Mouse (Mus musculus) left cerebral cortex, postnatal 14 days (tissue): ENCODE results near the gene Adgrl3. TPM values are rescaled to one million over a fixed set of nuclear protein-coding genes. Genes with fewer than 3 reads are reported as not detected.

Experiments used
- DNase-seq, 2 experiments: peaks; one replicate each; pipeline ENCODE4 v3.0.0; 2021 to 2022; ENCODE audit warnings: low spot score in 2 of 2, mixed read lengths in 1 of 2
- intact Hi-C: fragments of 180-260 bp; cut with DNase I; formaldehyde crosslinking; loops from one replicate; pipeline ENCODE4 v1.15.1; 2025
- total RNA-seq, 2 experiments: library from RNA; stranded (reverse); gene quantifications; 2 replicates each; pipeline ENCODE4 v1.2.3; 2021

Gene Adgrl3
- total RNA-seq, 2 experiments from 2014 or later: 208 to 211 TPM

GRCm38 (mm10) chr5:81068173-81068572 is 48.2 kb downstream of the Adgrl3 start:
- DNase-seq: no peak

DNA sequence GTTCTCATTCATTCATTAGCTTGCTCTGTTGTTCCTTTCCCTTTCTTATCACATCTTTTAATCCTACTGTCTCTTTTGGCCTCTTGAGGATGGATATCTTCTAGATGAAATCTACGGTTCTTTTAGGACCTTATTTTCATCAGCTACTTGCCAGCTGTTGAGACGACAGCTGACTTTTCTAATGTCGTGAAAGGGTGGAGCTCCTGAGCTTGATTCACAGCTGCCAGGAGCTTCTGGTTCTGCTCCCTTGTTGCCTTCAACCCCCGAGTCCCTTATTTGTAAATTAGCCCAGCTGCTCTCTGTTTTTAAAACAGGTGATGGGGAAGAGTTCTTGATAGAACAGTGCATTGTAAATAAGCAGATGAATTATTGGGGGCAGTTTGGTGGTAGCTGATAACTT is 48.9 kb downstream of the Adgrl3 start:
- DNase-seq: no peak
- intact Hi-C loops: no loop called here

More at GRCm38 (mm10) chr5:81068173-81068572, 48.2 kb downstream of the Adgrl3 start:
- intact Hi-C loops: no loop called here

DNA sequence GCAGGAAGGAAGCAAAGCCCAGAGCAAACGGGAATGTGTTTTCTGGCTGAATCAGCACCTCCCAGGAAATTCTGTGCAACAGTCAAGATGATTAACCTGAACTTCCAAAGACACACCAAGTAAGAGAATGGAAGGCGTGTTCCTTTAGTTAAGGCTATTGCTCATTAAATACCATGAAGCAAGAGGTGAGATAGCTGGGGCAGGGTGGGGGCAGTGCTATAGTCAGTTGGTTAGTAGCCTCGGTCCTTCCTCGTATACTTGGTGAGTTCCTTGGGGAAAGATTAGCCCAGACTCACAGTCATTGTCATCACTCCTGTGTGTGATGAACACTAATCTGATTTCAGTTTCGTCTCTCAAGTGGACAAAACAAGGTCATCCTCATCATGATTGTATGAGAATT is 53.0 kb downstream of the Adgrl3 start:
- no peak for DNase-seq
- intact Hi-C loops: no loop called here

GRCm38 (mm10) chr5:81073875-81074274 is 53.9 kb downstream of the Adgrl3 start:
- intact Hi-C loops: no loop called here
- no peak for DNase-seq

DNA sequence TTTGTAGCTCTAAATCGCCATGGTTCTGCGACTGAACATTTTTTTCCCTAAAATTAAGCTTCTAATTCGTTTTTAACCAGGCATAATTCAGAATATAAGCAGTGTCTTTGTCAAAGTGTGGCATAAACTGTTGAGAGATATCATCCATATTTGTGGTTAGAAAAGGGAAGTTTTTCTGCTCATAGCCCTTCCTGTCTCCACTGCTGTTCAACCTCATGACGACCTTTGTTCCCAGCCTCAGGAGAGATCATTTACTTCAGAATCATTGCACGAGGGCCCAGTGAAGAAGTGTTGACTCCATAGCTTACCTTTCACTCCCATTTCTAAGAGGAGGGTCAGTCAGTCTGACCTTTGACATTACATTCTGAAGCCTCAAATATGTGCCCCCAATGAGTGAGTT is 56.4 kb downstream of the Adgrl3 start:
- intact Hi-C loops: no loop called here
- no peak for DNase-seq

DNA sequence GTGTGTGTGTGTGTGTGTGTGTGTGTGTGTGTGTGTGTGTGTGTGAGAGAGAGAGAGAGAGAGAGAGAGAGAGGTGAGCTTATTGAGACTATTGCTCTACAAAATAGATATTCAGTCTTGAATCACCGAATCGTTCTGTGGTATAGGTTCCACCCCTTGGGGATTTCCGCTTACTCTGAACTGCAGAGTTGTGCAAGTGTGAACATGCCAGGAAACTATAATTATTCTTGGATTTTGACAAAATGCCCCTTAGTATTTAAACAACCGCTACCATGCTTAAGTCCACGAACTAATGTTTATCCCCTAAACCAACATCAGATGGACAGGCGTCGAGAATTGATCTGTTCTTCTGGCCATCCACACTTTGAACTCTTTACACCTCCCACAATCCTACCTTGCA is 57.1 kb downstream of the Adgrl3 start:
- DNase-seq: no peak
- intact Hi-C loops: no loop called here

GRCm38 (mm10) chr5:81077990-81078389 is 58.1 kb downstream of the Adgrl3 start:
- intact Hi-C loops: no loop called here
- no peak for DNase-seq

GRCm38 (mm10) chr5:81083698-81084360 is 63.9 kb downstream of the Adgrl3 start:
- intact Hi-C loops: no loop called here
- peak in 1 of 2 experiments; percentile 4 for DNase-seq

DNA sequence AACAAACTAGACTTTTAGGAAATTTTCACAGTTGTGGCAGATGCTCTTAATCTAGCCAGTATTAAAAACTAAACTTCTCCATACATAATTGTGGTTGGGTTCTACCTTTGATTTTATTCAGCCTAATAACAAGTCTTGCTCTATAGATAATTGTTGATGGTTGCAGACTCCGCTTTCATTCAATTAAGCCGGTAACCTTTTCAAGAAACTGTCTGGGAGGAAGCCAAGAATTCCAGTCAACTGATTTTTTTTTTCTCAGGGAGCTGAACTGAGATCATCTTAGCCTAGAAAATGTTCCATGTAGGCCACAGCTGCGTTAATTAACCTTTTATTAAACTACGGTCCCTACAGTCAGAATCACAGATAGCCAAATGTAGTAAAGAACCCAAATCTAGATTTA is 65.2 kb downstream of the Adgrl3 start:
- intact Hi-C loops: no loop called here
- no peak for DNase-seq

DNA sequence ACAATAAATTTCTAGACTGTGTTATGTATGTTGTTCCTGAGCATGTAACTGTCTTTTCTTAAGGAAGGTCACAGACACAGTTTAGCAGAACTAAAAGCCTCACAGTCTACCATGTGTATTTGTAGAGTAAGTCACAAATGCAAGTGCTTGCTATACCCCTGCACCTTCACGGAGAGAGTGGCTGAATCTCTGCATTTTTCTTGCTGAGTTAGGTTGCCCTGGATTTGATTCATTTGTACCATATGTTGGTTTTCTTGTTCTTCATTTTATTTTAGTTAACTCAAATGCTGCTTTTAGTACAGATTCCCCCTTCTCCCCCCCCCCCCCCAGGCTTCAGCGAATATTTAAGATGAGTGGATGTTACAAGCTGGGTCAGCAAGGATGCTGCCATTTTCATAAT is 68.7 kb downstream of the Adgrl3 start:
- intact Hi-C loops: no loop called here
- DNase-seq: peak in 1 of 2 experiments; percentile 3

GRCm38 (mm10) chr5:81094618-81095017 is 74.7 kb downstream of the Adgrl3 start:
- DNase-seq: no peak
- intact Hi-C loops: no loop called here

DNA sequence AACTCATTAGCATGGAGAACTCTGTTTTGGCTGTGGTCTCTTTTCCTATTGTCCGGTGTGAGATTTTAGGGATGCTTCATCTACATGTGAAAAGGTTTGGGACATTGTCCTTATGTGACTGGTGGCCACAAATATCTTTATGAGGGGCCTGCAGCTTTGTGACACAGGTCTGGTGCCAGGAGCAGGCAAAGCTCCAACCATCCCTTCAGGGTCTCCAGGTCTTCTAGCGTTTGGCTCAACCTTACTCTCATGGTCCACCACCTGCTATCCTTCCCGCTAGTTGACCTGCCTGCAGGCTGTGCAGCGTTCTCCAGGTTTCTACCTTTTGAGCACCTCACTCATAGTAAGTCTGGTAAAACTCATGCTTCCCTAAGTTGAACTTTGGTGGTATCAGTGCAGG is 77.2 kb downstream of the Adgrl3 start:
- DNase-seq: no peak
- intact Hi-C loops: no loop called here

GRCm38 (mm10) chr5:81107431-81107830 is 87.5 kb downstream of the Adgrl3 start:
- intact Hi-C loops: no loop called here
- no peak for DNase-seq

DNA sequence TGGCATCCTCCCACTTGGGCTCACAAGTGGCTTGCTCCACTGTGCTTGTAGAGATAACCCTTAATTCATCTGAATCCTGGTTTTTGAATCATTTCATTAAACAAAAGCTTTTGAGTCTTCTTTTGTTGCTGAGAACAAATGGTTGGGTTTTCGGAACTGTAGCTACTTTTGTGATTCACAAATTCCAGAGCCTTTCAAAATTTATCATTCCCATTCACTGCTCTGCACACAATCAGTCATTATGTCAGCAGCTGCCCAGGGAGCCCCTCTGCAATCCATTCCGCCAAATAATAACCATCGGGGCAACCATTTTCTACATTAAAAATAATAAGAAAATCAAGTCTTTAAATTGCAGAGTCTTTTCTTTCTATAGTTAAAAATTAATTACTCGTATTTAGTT is 104.5 kb downstream of the Adgrl3 start:
- intact Hi-C loops: no loop called here
- no peak for DNase-seq

- intact Hi-C loops: no loop called here
- no peak for DNase-seq
These were observed 107.7 kb downstream of the Adgrl3 start for GRCm38 (mm10) chr5:81127639-81128038.

DNA sequence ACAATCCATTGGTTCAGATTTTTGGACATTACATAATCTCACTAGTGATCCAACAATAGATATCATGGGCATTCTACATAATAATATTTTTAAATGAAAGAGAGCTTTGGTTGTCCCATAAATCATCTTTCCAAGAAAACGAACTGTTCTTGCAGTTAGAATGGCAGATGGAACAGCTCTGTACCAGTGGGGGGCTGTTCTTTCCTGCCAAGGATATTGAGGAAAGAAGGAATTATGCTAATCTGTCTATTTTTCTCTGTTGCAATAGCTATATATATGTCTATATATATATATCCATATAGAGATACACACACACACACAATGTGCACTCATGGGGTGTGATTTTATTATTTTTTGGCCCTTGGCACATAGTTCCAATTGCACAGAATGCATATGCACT is 116.5 kb downstream of the Adgrl3 start:
- intact Hi-C loops: no loop called here
- peak in 1 of 2 experiments; percentile 35 for DNase-seq

DNA sequence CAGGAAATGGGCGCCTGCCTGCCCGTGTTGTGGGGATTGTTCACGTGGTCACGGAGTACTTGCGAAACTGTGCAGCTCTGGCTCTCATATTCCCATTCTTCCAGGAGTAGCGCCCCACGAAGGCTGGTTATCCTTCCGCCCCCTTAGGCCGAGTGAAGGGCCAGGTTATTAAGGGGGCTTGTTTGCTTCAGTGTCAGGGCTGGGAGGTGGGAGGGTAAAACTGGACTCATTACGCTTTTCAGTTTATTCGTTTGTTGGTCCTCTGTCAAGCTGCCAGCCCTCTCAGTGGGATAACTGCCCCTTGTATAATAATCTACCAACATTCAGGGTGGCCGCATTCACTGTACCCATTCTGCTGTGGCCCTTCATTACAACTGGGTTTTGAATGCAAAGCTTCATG is 135.9 kb downstream of the Adgrl3 start:
- DNase-seq: peak in 1 of 2 experiments; percentile 20
- intact Hi-C loops: loop anchor here (5.0 kb wide), 1 partner anchor 133 kb away; the partner anchor contains the start of gene Adgrl3

DNA sequence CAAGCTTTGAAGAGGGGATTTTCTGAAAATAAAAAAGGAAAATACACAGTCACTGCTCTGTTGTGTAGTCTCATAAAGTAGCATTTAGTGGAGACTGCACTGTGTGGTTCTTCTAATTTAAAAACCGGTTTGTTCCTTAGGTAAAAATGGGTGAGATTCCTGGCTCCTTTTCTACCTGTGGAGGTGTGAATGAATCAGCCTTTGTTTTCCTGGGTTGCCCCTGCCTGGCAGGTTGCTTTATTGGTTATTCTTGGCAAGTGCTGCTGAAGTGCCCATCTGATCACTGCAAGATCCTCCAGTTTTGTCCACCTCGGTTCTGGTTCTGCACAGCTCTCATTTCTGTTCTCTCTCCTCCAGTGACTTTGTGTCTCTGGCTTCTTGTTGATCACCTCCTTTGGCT is 136.3 kb downstream of the Adgrl3 start:
- intact Hi-C loops: loop anchor here (5.0 kb wide), 1 partner anchor 134 kb away; the partner anchor contains the start of gene Adgrl3
- DNase-seq: no peak

GRCm38 (mm10) chr5:81156796-81157195 is 136.9 kb downstream of the Adgrl3 start:
- intact Hi-C loops: loop anchor here (5.0 kb wide), 1 partner anchor 134 kb away; the partner anchor contains the start of gene Adgrl3
- DNase-seq: no peak

- DNase-seq: no peak
- intact Hi-C loops: loop anchor here (5.0 kb wide), 1 partner anchor 137 kb away; the partner anchor contains the start of gene Adgrl3
These were observed 139.1 kb downstream of the Adgrl3 start for GRCm38 (mm10) chr5:81159013-81159412.

DNA sequence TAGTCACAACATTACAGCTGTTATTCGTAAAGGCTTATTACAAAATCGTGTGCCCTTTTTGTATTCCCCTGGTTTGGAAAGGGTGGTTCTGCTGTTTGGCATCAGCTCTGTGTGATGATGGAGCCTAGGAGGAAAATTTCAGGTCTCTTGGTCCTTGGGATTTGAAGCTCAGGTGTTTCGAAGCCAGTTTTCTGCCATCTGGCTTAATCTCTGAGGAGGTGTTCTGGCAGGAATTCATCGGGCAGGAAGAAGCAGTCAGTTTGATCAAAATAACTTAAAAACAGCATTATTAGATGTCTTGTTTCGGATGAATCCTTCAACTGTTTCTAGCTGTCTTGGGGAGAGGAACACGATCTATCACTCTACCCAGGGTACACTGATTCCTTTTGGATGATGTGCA is 140.5 kb downstream of the Adgrl3 start:
- intact Hi-C loops: no loop called here
- no peak for DNase-seq
